Mouse (Mus musculus): ENCODE results near the gene Lcat. TPM values are rescaled to one million over a fixed set of nuclear protein-coding genes. Genes with fewer than 3 reads are reported as not detected.

Gene Lcat
- total RNA-seq, 4 experiments from 2014 or later = 1.1 to 3.1 (median 2.2) TPM

Small RNAs within 50 kb of the gene (microRNA-seq; reads per million reads assigned to microRNA genes)
- gene Mir7074 = 0 to 0.53 reads per million in 2 experiments

Other genes starting within 250 kb of the Lcat start
- 10 to 100 TPM; 22.3 to 37.1 (median 29.5) TPM for gene Acd, start 242.3 kb downstream of the Lcat start, total RNA-seq (2022)
- 10 to 100 TPM; 10.7 to 14.2 (median 12.8) TPM for gene Pard6a, start 242.2 kb downstream of the Lcat start, total RNA-seq (2022)
- gene 4933405L10Rik, start 235.7 kb downstream of the Lcat start, total RNA-seq (2022) = not detected
- gene Enkd1, start 235.2 kb downstream of the Lcat start, total RNA-seq (2022) = 1 to 10 TPM; 4.6 to 8.1 (median 5.8) TPM
- 10 to 100 TPM in 2 of 4 experiments, 1 to 10 TPM in 2; 8.9 to 10.9 (median 10.0) TPM for gene Gfod2, start 184.7 kb downstream of the Lcat start, total RNA-seq (2022)
- gene Ranbp10, start 116.0 kb downstream of the Lcat start, total RNA-seq (2022) = 10 to 100 TPM; 25.7 to 30.1 (median 27.3) TPM
- not detected for gene Tsnaxip1, start 115.7 kb downstream of the Lcat start, total RNA-seq (2022)
- 1 to 10 TPM; 6.2 to 9.7 (median 7.3) TPM for gene Cenpt, start 90.1 kb downstream of the Lcat start, total RNA-seq (2022)
- 10 to 100 TPM; 38.2 to 45.1 (median 43.6) TPM for gene Thap11, start 88.2 kb downstream of the Lcat start, total RNA-seq (2022)
- 10 to 100 TPM; 28.5 to 37.2 (median 29.0) TPM for gene Nutf2, start 82.8 kb downstream of the Lcat start, total RNA-seq (2022)
- gene Edc4, start 62.5 kb downstream of the Lcat start, total RNA-seq (2022) = 10 to 100 TPM; 34.1 to 61.1 (median 46.6) TPM
- 1 to 10 TPM in 3 of 4 experiments, under 1 TPM in 1; 0.75 to 2.3 (median 1.7) TPM for gene Nrn1l, start 49.8 kb downstream of the Lcat start, total RNA-seq (2022)
- 10 to 100 TPM; 34.1 to 36.1 (median 34.9) TPM for gene Pskh1, start 42.9 kb downstream of the Lcat start, total RNA-seq (2022)
- gene Ctrl, start 9.5 kb downstream of the Lcat start, total RNA-seq (2022) = 1 to 10 TPM in 1 of 4 experiments, under 1 TPM in 2, not detected in 1; 0.78 to 1.8 (median 0.86) TPM
- gene Psmb10, start 4.9 kb downstream of the Lcat start, total RNA-seq (2022) = 100 to 1,000 TPM in 1 of 4 experiments, 10 to 100 TPM in 3; 66.8 to 110 (median 68.4) TPM
- gene Slc12a4, start 22.7 kb upstream of the Lcat start, total RNA-seq (2022) = 10 to 100 TPM; 46.2 to 86.2 (median 68.3) TPM
- gene Dpep3, start 36.0 kb upstream of the Lcat start, total RNA-seq (2022) = not detected
- 10 to 100 TPM; 16.1 to 26.6 (median 22.3) TPM for gene Dus2, start 48.0 kb upstream of the Lcat start, total RNA-seq (2022)
- not detected for gene Dpep2nb, start 62.6 kb upstream of the Lcat start, total RNA-seq (2022)
- gene Ddx28, start 68.5 kb upstream of the Lcat start, total RNA-seq (2022) = 10 to 100 TPM; 17.3 to 19.0 (median 17.9) TPM
- gene Nfatc3, start 115.5 kb upstream of the Lcat start, total RNA-seq (2022) = 10 to 100 TPM; 42.3 to 54.0 (median 43.6) TPM
- gene Esrp2, start 193.6 kb upstream of the Lcat start, total RNA-seq (2022) = 1 to 10 TPM; 2.7 to 5.6 (median 4.7) TPM
- gene Pla2g15, start 207.0 kb upstream of the Lcat start, total RNA-seq (2022) = 10 to 100 TPM; 31.7 to 39.8 (median 35.4) TPM
- gene Slc7a6, start 225.5 kb upstream of the Lcat start, total RNA-seq (2022) = 10 to 100 TPM; 16.9 to 22.5 (median 21.0) TPM